Mouse (Mus musculus) megakaryocyte, embryonic 14.5 days (primary cell): ENCODE data around the gene Obsl1.

ENCODE experiments used
- FLI1 ChIP-seq: IDR thresholded peaks from 2 replicates; pipeline ENCODE4 v1.6.1; 2012; ENCODE audit warnings: low read length, inconsistent platforms, mixed read lengths
- GATA1 ChIP-seq: IDR thresholded peaks from 3 replicates; pipeline ENCODE4 v1.6.1; 2012; ENCODE audit warnings: mixed read lengths, low read length, inconsistent platforms, borderline replicate concordance

- TF ChIP-seq GATA1 (no peak), FLI1 (no peak)
Observed at GRCm38 (mm10) chr1:75449377-75450135, 56.7 kb downstream of the Obsl1 start.
